Mouse (Mus musculus): Measurements from ENCODE around the gene Ttc37. TPM values are rescaled to one million over a fixed set of nuclear protein-coding genes. Genes with fewer than 3 reads are reported as not detected.

Ttc37 gene
- total RNA-seq (2021), result 10 to 100 TPM; 19.1 TPM
- long read RNA-seq, experiment 1, full-length matches to known transcripts, result 3 of 7 reads
- long read RNA-seq, experiment 1, partial matches to known transcripts, result 2 of 7 reads
- long read RNA-seq, experiment 1, other reads (novel, unspliced or antisense), result 2 of 7 reads
- long read RNA-seq, experiment 2, full-length matches to known transcripts, result 2 of 7 reads
- long read RNA-seq, experiment 2, partial matches to known transcripts, result 1 of 7 reads
- long read RNA-seq, experiment 2, other reads (novel, unspliced or antisense), result 4 of 7 reads

DNA sequence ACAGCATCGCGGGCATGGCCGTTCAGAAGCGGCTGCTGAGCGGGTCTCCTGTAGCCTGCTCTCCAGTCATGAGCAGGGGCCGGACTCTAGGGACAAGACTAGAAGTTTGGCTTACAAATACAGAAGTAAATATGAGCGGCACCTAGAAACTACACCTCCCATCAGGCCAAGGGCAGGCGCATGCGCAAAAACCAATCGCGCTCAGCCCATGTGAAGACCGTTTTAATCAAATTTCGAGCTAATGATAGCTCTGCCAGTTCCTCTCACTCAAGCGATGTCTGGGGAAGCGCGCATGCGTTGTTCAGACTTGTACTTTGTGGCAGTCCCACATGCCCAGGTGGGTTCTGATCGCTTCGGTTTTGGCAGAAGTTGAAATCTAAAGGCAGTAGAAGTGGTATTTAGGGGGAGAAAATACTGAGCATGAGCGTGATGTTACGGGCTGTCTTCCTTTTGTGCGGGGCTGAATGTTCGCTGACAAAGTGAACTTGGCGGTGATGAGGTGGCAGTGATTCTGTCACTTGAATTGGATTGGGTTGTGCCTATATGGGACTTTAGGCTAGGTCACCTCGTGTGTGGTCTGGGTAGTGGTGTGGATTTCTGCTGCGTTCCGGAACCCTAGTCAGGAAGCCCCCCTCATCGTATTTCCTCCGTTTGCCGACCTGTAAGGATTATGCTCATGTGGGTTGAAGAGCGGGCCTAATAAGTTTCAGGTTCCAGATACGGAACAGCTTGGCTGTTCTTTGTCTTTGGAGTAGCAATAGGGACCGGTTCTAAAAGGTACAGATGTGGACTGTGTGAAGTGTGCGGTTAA, at the start of gene Ttc37, which contains the start of gene Arsk:
Ttc37 (plus strand) TSS at position 242 of the 811 bp plus-strand sequence.
Arsk (minus strand) TSS at position 168 of the 811 bp plus-strand sequence.
- DNase-seq (ENCODE audit: low spot score in 2 of 2), result peak; percentile 90 to 97

- peak; percentile 29 to 43 for DNase-seq (ENCODE audit: low spot score in 2 of 2)
Observed at GRCm38 (mm10) chr13:76055391-76056232, 42.9 kb upstream of the Ttc37 start.

- DNase-seq (ENCODE audit: low spot score in 2 of 2), result peak; percentile 55 to 73
Observed at GRCm38 (mm10) chr13:76056261-76056724, 42.2 kb upstream of the Ttc37 start.

- DNase-seq (ENCODE audit: low spot score in 2 of 2), result no peak
Observed at GRCm38 (mm10) chr13:76056896-76057266, 41.7 kb upstream of the Ttc37 start, which contains the start of gene Gpr150. TSS of gene Gpr150 (minus strand) at chr13:76056996.

- DNase-seq (ENCODE audit: low spot score in 2 of 2), result peak; percentile 14 to 26
Observed at GRCm38 (mm10) chr13:76057267-76058069, 41.1 kb upstream of the Ttc37 start.

GRCm38 (mm10) chr13:76059591-76059990, 38.9 kb upstream of the Ttc37 start:
- DNase-seq (ENCODE audit: low spot score in 2 of 2), result no peak

- DNase-seq (ENCODE audit: low spot score in 2 of 2), result no peak
Observed at GRCm38 (mm10) chr13:76062126-76062525, 36.4 kb upstream of the Ttc37 start.

DNA sequence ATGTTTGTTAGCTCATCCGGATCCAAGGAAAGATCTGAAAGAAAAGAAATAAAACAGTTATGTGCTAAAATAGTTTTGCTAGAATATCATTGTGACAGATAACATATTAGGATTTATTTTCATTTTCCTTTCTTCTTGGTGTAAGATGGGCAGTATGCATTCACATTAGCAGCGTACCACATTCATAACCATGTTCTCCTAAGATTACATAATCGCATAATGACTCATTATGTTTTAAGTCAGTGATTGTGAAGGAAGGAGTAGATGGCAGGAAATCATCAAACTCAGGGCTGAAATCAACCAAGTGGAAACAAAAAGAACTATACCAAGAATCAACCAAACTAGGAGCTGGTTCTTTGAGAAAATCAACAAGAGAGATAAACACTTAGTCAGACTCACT, 36.0 kb upstream of the Ttc37 start:
- no peak for DNase-seq (ENCODE audit: low spot score in 2 of 2)

DNA sequence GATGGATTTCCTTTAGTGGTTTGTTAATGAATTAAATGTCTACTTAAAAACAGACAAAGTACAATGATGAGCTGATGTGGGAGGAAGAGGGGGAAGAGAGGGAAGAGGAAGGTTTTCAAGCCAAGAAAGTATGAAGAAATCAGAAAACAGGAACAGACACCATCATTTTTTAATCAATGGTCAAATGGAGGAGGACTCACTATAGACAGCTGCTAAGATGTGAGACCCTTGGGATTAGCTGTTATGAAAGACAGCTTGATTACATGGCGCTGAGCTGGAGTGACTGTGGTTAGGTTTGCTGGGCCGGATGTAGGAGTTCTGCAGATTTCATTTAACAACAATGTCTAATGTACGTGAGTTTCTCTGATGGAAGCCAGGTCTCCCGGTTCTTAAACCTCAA, 35.0 kb upstream of the Ttc37 start:
- no peak for DNase-seq (ENCODE audit: low spot score in 2 of 2)

- DNase-seq (ENCODE audit: low spot score in 2 of 2), result no peak
Observed at GRCm38 (mm10) chr13:76064363-76064945, 34.1 kb upstream of the Ttc37 start.

GRCm38 (mm10) chr13:76074323-76074722, 24.2 kb upstream of the Ttc37 start:
- no peak for DNase-seq (ENCODE audit: low spot score in 2 of 2)

DNA sequence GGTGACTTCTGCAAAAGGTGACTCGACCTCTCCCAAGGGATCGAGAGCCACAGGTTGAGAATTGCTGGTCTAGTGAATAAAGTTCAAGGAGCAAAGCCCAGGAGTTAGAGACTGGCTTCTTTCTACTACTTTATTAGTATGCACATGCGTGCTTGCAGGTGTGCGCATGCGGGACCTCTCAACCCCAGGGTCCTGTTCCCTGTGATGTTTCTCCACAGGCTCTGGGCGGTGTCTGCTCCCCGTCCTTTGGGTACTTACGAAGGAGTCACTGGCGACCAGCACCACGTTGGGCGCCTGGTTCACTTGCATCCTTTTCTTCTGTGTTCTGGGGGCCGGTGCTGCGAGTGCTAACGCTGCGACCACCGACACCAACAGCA, 430 bp upstream of the Ttc37 start:
- no peak for DNase-seq (ENCODE audit: low spot score in 2 of 2)

DNA sequence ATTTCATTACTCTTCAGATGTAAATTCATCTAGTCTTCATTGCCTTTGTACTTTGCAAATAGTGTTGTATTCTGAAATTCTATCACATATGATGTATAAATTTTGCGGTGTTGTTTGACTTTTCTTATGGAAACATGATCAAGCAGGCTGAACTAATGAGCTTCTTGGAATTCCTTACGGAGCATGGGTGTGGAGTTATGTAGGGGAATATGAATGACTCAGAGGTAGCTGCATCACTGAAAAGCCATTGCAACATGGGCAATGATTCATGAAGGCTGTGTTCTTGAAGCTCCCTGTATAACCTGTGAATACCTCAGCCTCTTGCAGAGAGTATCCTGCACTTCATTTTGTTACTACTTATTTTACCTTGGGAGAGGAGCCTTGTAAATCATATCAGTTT, 3.5 kb downstream of the Ttc37 start:
- DNase-seq (ENCODE audit: low spot score in 2 of 2), result no peak

DNA sequence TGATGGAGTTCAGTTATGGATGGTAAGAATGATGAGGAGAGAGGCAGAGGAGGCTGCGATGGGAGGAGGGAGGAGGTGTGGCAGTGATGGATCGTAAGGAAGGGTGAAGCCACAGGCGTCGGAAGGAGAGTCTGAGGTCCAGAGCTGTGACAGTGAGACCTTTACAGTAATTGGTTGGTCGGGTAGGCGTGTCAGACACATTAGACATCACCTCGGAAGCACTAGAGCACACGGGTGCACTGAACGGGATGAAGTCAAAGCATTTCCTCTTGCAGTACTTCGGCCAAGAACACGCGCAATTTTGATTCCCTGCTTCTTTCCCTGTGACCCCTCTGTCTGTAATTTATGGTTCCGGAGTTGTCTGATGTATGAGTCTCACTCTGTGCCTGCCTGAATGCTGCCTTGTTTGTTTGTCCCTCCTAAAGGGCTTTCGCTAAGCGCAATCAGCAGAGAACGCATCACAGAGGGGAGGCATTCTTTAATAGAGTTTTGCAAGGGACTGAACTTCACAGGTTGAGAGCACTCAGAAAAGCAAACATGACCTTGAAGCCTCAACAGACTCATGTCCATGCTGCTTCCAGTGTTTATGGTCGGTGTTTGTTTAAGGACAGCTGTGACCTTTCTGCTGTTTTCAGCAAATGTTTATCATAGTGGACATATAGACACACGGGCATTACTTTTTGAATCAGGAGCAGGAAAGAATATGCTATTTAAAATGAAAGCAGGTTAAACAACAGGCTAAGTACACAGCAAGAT, 10.7 kb downstream of the Ttc37 start:
- DNase-seq (ENCODE audit: low spot score in 2 of 2), result no peak

- no peak for DNase-seq (ENCODE audit: low spot score in 2 of 2)
Observed at GRCm38 (mm10) chr13:76128799-76129198, 30.3 kb downstream of the Ttc37 start.

DNA sequence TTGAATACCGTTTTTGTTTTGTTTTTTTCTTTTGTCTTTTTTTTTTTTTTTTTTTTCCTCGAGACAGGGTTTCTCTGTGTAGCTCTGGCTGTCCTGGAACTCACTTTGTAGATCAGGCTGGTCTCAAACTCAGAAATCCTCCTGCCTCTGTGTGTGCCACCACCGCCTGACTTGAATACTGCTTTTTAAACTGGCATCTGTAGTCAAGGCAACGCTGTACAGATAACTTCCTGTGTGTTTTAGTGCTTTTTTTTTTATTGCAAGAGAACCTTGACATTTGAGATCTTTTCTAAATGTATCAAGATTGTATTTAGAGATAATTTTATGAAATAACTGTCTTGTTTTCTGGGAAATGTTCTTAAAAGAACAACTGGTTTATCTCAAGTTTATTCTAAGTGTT, 33.9 kb downstream of the Ttc37 start:
- no peak for DNase-seq (ENCODE audit: low spot score in 2 of 2)

GRCm38 (mm10) chr13:76138862-76139261, 40.3 kb downstream of the Ttc37 start:
- no peak for DNase-seq (ENCODE audit: low spot score in 2 of 2)

GRCm38 (mm10) chr13:76141117-76141808, 42.7 kb downstream of the Ttc37 start:
- DNase-seq (ENCODE audit: low spot score in 2 of 2), result no peak

GRCm38 (mm10) chr13:76150483-76150882, 51.9 kb downstream of the Ttc37 start:
- no peak for DNase-seq (ENCODE audit: low spot score in 2 of 2)
